Mouse (Mus musculus): ENCODE data around the gene Micu1.

The Micu1 gene

DNA sequence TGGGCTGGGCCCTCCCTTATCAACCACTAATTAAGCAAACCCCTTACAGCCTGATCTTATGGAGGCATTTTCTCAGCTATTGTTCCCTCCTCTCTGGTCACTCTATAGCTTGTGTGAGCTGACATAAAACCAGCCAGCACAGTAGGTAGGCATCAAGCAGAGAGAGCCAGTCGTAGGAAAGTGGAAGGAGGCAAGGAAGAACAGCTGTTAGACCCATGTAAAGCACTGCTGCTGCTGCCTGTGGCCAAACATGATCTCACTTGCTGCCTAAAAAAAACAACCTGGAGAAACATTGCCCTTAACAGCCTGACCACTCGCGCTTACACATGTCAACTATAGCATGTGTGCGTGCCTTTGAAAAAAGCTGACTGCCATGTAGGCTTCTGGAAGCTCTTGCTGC lies 19.3 kb downstream of the Micu1 start:
- DNase-seq (ENCODE audit: low spot score), result no peak

DNA sequence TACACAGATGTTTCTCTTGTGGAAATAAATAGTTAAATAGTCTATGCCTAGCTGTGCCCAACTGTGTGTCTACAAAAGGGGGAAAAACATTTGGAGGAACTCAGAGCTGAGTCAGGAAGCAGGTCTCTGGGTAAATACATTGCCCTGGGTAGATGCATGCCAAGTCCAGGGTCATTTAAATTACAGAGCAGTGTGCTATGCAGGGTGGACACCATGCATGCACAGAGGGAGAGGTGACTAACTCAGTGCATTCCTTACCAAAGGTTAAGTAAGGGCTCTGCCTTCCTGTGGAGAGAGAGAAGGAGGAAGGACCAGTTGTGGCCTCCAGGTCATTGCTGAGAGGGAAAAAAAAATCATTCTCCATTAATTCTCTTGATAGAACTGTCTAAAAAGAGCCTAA lies 22.4 kb downstream of the Micu1 start:
- no peak for DNase-seq (ENCODE audit: low spot score)

DNA sequence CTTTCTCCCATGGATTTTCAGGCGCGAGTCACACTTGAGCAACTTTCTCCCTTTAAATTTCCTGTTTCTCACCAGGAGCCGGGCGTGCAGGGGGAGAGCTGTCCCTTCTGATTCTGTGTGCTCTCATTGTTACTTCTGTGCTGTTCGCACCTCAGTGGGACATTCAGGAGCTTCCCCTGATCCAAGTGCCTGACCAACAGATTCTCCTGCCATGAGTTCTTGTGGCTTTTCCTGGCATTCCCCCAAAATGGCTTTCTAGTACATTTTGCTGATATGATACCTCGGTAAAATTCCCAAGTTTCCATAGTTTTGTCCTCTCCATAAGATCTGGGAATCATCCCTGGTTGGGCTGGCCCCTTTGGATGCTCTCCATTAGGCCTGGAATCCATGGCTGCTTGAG lies 25.0 kb downstream of the Micu1 start:
- no peak for DNase-seq (ENCODE audit: low spot score)

DNA sequence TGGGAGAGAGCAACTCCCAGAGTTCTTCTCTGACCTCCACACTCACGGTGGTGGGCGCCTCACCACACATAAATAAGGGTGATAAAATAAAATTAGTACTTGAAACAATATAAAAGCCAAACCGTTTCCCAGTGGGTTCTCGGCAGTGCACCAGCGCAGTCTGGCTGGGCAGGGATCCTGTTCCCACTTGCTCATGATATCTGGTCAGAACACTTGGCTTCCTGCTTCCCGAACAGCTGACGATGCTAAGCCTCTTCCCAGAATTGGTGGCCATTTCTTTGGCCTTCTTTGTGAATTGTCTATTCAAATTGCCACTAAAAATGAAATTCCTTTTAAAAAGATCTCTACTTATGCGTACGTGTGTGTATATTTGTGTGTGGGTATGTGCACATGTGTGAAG lies 27.0 kb downstream of the Micu1 start:
- no peak for DNase-seq (ENCODE audit: low spot score)

DNA sequence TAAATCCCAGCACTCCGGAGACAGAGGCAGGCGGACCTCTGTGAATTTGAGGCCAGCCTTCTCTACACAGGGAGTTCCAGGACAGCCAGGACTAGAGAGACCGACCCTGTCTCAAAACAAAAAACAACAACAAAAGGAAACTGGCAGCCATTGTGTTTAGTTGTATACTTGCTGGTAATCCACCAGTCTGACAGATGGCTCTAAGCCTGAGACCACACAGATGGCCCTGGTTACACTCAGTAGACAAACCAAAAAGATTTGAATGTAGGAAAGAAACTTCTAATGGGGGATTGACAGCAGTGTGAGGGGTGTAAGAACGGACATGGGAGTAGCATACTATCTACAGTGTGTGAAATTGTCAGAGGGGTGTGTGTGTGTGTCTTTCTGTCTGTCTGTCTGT lies 27.6 kb downstream of the Micu1 start:
- no peak for DNase-seq (ENCODE audit: low spot score)

DNA sequence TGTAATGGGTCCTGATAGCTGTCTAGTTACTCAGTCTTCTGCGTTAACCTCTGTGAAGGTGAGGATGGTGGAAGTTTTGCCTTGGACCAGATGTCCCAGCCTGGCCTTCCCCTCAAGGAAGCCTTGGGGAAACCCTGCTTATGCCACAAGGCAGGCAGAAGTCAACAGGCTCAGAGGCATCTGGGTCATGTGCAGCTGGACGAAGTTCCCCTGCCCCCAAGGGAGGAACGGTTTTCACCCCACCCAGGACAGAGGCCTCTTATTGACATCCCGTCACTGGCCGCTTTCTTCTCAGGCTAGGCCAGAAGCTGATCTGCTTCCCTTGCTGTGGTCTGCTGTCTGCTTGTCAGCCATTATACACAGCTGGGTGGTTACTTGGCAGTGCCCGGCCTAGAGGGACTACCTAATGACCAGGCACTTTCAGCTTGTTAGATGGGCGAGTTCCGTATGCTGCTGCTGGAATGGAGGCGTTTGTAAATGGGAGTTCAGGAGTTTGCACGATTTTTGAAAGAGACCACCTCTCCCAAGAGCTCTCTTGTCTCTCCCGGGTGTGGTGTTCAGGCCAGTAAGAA lies 33.8 kb downstream of the Micu1 start:
- no peak for DNase-seq (ENCODE audit: low spot score)

DNA sequence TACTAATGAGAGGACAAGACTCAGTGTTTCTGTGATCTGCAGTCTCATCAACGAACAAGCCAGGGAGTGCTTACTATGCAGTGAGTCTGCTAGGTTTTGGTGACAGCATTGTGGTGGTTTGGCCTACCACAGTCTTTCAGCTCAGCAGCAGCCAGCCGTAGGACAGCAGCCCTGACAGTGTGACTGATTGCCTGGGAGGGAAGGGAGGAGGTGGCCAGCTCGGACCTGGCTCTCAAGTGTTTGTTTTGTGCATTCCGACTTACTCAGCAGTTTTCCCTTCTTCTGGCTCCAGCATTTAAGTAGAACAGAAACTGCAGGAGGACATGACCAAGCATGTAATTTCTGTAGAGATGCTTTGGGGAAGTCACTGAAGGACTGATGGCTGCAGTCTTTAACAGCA lies 39.2 kb downstream of the Micu1 start:
- DNase-seq (ENCODE audit: low spot score), result peak; percentile 53

DNA sequence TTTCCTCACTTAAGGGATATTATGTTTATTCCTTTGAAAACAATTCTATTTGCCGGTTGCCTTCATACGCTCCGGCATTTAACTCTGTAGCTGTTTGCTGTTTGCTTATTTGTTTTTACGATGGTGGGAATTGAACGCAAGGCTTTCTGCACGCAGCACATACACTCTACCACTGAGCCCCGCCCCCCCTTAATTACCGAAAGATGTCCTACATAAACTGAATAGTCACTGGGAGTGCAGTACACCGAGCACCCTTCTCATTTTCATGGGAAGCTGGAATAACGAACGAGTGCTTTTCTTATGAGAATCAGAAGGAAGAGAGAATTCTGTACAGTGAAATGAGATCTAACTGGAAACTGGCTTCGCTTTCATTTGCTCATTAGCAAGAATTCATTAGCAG lies 41.1 kb downstream of the Micu1 start:
- no peak for DNase-seq (ENCODE audit: low spot score)

DNA sequence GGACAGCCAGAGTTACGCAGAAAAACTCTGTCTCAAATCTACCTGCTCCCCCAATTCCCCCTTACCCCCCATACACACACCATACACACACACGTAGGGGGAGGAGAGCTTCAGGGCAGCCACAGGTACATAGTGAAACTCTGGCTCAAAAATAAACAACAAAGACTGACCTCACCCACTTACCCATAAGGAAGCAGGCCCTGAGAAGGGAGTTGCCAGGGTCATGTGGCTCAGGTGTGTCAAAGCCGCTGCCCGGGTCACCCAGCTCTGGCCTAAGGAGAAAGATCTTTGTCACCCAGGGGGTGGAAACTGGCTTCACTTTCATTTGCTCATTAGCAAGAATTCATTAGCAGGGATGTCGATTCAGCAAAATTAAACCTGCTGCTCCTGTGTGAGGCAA lies 41.7 kb downstream of the Micu1 start:
- DNase-seq (ENCODE audit: low spot score), result no peak

DNA sequence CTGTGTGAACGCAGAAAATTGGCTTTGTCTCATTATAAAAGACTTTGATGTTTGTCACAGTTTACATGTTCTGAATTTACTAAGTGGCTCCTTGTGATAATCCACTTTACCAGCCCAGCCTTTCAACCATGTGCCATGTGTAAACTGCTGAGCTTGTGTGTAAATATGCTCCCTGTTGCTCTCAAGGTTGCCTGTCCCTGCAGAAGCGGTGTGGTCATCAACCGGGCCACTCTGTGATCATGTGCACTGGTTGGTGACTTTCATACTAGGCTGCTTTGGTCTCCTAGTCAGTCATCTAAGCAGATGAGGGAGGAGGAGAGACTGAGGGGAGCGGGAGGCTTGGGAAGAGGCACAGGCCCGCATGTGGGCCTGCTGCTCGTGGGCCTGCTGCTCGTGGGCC lies 45.1 kb downstream of the Micu1 start:
- DNase-seq (ENCODE audit: low spot score), result no peak

DNA sequence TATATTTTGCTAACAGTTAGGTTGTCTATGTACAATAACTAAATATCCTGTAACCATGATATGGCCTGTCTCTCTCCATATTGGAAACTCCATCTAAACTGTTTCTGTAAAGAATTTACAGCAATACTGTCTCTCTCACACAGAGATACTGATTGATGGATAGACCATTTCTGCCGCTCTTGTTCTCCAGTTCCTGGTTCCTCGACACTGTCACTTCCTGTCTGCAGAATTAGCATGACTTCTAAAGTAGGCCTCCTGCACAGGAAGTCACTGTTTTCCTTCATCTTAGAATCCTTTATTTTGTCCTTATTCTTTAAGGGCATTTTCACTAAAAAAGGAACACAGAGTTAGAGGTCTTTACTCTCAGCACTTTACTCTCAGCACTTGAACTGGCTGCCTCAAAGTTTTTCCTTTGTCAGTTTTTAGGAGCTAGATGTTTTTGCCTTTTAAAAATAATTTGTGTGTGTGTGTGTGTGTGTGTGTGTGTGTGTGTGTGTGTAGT lies 46.5 kb downstream of the Micu1 start:
- no peak for DNase-seq (ENCODE audit: low spot score)

DNA sequence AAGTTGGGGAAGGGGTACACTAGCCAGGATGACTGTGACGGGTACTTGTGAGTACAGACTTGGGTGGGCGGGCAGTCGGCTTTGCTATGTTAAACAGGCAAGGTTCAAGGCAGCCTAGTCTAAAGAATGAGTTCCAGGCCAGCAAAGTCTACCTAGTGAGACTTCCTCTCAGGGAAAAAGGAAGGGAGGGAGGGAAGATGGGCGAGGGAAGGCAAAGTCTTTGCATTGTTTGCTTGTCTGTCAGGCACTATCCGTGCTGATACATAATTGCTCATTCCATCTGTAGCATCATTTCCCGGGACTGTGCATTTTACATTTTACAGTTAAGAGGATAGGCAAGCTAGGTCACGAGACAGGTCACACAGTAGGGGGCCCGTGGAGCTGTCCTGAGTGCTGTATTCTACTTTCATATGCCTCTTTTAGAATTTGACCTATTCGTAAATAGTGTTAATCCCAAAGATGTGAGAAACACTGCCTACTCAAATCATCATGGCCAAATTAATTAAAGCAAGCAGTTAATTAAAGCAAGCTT lies 51.3 kb downstream of the Micu1 start:
- no peak for DNase-seq (ENCODE audit: low spot score)

DNA sequence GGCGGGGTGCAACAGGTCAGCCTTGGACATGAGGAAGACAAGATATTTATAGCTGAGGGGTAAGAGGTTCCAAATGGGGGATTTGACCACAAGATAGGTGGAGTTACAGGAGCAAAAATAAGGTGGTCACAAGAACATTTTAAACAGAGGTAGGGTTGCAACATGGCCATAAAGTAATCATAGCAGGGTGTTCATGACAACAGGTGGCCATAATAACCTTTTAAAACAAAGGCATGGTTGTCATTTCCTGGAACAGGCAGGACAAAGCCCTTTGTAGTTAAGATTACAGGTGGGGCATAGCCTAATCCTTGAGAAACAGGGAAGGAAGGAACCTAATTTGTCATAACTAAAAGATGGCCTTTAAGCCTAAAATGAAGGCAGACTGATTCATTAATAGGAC lies 51.8 kb downstream of the Micu1 start:
- no peak for DNase-seq (ENCODE audit: low spot score)

DNA sequence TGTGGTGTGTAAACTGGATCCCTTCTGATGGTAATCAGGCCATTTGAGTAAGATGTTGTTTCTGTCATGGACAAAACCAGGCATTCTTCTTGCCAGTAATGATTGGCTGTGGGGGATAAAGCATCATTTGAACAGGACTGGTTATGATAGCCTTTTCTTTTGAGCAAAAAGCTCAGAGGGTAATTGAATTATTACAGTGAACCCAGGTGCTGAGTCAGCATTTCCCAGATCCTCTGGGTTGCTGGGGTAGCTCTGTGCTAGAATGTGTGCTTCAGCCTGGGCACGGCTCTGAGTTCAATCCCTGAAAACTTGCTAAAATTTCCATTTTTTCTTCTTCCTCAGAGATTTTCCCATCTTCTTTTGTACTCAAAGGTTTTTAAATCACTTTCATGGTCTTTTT lies 52.6 kb downstream of the Micu1 start:
- no peak for DNase-seq (ENCODE audit: low spot score)

DNA sequence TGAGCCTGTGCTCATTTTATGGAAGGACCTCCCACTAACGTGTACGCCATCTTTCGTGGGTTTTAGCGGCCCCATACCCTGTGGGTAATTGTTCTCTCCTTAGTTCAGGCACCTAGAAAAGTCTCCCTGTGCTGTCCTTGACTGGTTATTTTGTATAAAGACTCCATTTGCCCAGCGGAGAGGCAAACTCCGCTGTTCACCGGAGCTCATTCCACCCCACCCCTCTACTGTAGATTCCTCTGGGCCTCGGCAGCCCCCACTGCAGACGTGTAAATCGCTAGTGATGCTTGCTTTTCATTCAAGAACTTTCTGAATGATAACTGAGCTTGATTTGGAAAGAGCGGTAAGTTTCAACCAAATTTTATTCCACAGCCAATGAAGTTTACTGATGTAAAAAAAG lies 53.4 kb downstream of the Micu1 start:
- DNase-seq (ENCODE audit: low spot score), result no peak

DNA sequence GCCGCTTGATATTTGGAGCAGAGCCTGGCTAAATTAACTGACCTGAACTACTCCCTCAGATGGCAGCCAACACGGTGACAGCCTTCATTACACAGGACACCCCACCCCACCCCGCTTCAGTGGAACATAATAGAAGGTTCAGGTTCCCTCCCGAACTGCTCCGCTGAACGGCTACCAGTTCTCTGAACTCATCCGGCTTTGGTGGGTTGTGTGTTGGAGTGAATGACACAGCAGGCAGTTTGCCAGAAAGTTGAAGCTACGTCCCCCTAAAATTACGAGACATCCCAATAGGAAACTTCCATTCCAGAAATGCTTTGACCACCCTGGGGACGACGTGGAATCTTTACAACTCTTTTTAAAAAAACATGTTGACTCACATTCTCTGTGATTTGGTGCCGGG lies 53.8 kb downstream of the Micu1 start:
- no peak for DNase-seq (ENCODE audit: low spot score)

DNA sequence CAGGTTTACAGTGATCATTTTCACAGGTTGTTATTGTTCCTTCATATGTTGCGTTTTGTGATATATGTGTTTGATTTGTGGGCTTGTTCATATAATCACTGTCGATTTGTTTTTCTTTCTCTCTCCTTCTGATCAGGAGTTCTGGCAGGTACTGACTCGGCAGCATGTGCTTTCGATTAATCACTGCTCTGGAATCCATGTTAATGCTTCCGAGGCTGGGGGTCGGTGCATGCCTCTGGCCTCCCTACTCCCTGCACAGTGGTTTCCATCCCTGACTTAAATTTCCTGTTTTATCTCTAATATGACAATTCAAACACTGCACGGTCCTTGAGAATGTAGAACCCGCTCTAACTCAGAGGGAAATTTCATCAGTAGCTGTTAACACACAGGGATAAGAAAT lies 54.3 kb downstream of the Micu1 start:
- DNase-seq (ENCODE audit: low spot score), result no peak

DNA sequence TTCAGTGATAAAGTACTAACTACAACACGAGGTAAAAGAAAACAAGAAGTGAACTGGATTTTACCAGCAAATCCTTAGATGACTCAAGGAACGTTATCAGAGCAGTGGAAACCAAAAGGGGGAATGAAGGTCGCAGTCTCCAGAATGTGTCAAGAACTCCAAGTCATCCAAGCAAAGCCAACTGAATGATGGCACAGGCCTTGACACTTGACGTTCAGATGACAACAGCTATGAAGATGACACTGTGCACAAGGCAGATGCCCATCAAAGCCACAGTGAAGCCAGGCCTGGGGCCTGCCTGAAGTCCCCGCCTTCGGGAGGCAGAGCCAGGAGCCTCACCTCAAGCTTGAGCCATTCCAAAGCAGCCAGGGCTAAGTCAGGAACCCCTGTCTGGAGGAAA lies 62.5 kb downstream of the Micu1 start:
- no peak for DNase-seq (ENCODE audit: low spot score)

DNA sequence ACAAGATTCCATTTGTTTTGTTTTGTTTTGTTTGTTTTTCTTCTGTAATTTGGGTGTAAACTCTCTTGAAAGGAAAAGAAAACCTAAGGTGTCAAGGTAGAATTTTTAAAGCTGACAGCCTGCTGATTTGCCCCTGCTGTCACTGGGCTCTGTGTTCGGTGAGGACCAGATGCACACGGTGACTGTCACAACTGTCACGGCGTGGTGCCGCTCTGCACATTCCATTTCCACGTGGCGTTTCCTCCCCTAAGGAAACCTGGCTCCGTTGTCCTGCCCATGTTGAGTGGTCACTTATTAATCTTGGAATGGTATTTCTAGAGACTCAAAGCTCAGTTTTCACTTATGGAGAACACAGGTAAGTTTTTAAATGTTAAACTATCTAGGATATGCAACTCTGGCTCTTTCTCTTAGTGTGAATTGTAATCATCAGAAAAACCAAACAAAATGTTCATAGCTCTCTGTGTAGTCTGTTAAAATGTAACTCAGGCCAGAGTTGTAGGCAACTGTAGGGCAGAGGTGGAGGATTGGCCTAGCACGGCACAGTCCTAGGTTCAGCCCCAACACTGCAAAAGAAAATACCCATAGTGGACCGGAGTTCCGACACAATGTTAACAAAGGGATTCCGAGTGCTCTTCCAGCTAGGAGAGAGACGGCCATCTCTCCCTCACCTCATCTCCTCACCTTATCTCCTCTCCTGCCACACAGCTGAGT lies 66.2 kb downstream of the Micu1 start:
- no peak for DNase-seq (ENCODE audit: low spot score)

DNA sequence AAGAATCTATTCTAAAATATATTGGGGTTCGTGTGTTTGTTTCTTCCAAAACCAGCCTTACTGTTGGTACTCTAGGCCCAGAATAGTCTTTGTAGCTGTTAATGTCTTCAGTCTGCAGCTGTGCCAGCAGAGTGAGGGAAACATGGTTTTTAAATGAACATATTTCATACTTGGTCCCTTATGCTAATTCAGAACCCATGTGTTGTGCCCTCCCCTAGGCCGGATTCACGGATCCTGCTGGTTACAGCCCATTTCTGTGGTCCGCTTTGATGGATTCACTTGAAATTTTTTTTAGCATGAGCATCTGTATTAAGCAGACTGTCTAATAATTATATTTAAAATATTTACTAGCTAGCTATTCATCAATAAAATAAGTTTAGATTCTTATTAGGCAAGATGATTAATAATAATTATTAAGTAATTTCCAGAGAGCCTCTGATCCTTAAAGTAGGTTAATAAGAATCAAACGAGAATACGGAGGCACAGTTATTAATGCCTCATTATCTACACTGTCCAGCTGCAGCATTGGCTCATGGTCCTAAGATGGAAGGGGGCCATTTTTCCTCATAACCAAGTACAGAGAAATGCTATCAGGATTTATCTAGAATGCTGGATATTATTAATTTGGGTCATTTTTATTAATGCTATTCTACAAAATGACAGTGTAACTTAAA lies 69.2 kb downstream of the Micu1 start:
- DNase-seq (ENCODE audit: low spot score), result no peak

DNA sequence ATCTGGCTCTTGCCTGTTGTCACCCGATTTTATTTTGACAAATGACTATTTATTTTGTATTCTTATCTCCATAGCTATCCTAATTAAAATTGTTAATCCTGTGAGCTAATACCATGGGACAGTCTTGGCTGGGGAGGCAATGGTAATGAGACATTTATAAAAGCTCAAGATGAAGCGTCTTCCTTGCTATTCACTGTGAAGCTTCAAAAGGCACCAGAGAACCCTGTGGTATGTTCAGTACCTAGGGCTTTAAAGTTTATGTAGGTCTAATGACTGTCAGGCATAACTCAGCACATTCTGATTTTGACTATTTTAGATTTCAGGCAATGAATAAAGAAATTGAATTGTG lies 69.7 kb downstream of the Micu1 start:
- DNase-seq (ENCODE audit: low spot score), result no peak

DNA sequence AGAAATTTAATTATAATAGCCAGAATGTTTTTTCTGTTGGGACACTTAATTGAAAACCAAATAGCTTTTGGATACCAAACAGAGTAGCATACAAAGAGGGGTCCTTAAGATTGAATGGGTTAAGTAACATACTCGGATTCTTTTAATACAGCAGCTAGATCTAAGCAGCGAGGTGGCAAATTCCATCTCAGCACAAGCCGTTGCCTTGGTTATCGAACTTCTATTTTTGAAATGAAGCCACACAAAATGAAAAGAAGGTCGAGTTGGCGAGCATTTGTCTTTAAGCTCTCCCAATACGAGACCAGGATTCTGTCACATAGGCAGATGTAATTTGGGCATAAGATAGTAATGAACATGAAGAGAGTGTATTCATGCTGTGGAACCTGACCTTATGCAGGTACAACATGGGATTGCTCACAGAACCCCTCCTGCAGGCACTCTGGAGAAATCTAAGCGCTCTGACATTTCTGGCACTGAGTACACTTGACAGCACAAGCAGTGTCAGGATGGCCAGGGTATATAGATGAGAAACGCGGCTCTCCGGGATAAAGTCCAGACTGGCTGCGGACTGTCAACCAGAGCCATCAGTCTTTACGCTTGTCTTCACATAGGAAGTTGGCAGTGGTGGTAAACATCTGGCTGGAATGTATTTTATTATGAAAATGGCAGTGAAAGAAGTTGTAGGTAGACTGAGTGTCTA lies 71.3 kb downstream of the Micu1 start:
- DNase-seq (ENCODE audit: low spot score), result no peak

DNA sequence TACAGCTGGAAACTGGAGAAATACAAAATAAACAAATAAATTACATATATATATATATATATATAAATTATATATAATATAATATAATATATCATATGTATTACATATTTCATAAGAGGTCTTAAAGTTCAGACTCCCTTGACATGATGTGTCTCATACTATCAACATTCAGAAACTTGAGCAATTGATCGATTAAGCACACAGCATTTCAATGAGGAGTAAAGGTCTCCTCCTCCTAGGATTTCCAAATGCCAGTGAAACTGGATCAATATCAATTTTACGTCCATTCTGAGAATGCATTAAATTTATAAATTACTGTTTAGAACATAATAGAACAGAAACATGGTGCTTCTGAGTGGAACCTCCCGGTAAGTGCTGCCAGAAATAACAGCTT lies 71.9 kb downstream of the Micu1 start:
- no peak for DNase-seq (ENCODE audit: low spot score)
